23 mouse cellular contexts compared by ENCODE assay signal in the genomic region with DNA sequence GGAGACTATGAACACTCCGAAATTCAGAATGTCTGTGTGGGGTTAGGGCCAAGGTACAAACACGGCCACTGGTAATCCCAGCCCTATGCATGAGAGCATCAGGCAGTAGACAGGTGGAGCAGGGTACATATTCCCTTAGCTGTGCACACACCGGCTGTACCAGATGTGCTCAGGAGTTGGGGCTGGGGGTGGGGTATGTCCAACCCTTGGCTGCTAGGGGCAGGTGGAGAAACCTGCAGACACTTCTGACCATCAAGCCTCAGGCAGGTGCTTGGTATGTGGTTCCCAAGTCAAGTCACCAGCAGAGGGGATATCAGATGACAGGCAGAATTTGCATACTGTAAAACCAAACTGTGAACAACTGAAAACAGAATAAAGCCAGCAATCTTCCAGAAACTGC.
"Had no signal": no experiment of that assay in that cellular context is flagged by ENCODE, and none has a peak within 500 bp of the region (broad histone marks: within the 10 kb centered on the region; RNA-seq: fewer than 3 reads in every experiment).

No protein-coding gene starts in this region.

- H3K27me3 ChIP-seq: heart, embryonic 12.5 days; hindbrain, embryonic 12.5 days; intestine, embryonic 15.5 days; limb, embryonic 13.5 days; limb, embryonic 15.5 days; liver, embryonic 12.5 days had no signal

- H3K9ac ChIP-seq: heart, embryonic 12.5 days; hindbrain, embryonic 12.5 days; hindbrain, embryonic 14.5 days; intestine, embryonic 15.5 days; limb, embryonic 13.5 days; limb, embryonic 15.5 days; liver, embryonic 12.5 days; liver, embryonic 14.5 days had no signal

- DNase-seq: gastrocnemius, adult 2 months; gastrocnemius, postnatal 10 days; gastrocnemius, postnatal 25 days; heart, adult 18-20 months; heart, postnatal 10 days; heart, postnatal 4 days; kidney, adult 18-20 months; kidney, adult 8-10 months; kidney, postnatal 14 days; kidney, postnatal 4 days; left cerebral cortex, postnatal 4 days had no signal

- H3K27ac ChIP-seq: gastrocnemius, adult 2 months; heart, embryonic 10.5 days; hindbrain, embryonic 10.5 days; hindbrain, embryonic 12.5 days; hindbrain, embryonic 14.5 days; intestine, embryonic 15.5 days; layer of hippocampus, adult 2 months; left cerebral cortex, adult 2 months; limb, embryonic 13.5 days; limb, embryonic 15.5 days; liver, embryonic 12.5 days; liver, embryonic 14.5 days had no signal

- H3K4me2 ChIP-seq: heart, embryonic 12.5 days; hindbrain, embryonic 12.5 days; hindbrain, embryonic 14.5 days; intestine, embryonic 15.5 days; limb, embryonic 13.5 days; limb, embryonic 15.5 days; liver, embryonic 12.5 days had no signal

- H3K36me3 ChIP-seq: hindbrain, embryonic 12.5 days had no signal

- H3K4me3 ChIP-seq: gastrocnemius, adult 2 months; heart, embryonic 10.5 days; heart, embryonic 12.5 days; hindbrain, embryonic 10.5 days; hindbrain, embryonic 12.5 days; intestine, embryonic 15.5 days; layer of hippocampus, adult 2 months; left cerebral cortex, adult 2 months; limb, embryonic 13.5 days; limb, embryonic 15.5 days; liver, embryonic 12.5 days had no signal

- H3K4me1 ChIP-seq: hindbrain, embryonic 10.5 days; intestine, embryonic 15.5 days; limb, embryonic 13.5 days; limb, embryonic 15.5 days had no signal

- H3K9me3 ChIP-seq: heart, embryonic 10.5 days; hindbrain, embryonic 10.5 days; hindbrain, embryonic 12.5 days; intestine, embryonic 15.5 days; limb, embryonic 13.5 days; limb, embryonic 15.5 days; liver, embryonic 12.5 days had no signal
